Mouse (Mus musculus) brown adipose tissue, adult 24 weeks (tissue): Measurements from ENCODE around the gene Ddr1. TPM values are rescaled to one million over a fixed set of nuclear protein-coding genes. Genes with fewer than 3 reads are reported as not detected.

Source experiments
- H3K27ac ChIP-seq: fragments of 200-500 bp; replicated peaks from 2 replicates; pipeline ENCODE4 v1.5.1; 2012; ENCODE audit warnings: low read depth, mild to moderate bottlenecking, low read length
- H3K4me1 ChIP-seq: fragments of 200-500 bp; 2 replicates; pipeline ENCODE4 v1.6.1; 2012; ENCODE audit warnings: low read length, mixed read lengths; ENCODE audit not compliant: control insufficient read depth, insufficient read depth, insufficient read length
- H3K4me3 ChIP-seq: fragments of 200-500 bp; 2 replicates; pipeline ENCODE4 v1.5.1; 2012; ENCODE audit warnings: low read depth, mild to moderate bottlenecking, low read length, moderate library complexity; ENCODE audit not compliant: insufficient read depth
- polyA plus RNA-seq: library from polyadenylated mRNA; stranded (reverse); fragments of >200 nt; gene quantifications from 2 replicates; pipeline ENCODE4 v1.2.4, GENCODE M21; 2012; ENCODE audit not compliant: missing spikeins, insufficient read depth, insufficient read length

Ddr1 gene
- polyA plus RNA-seq: 4.2 and 4.5 TPM in 2 replicates

- H3K4me3 ChIP-seq: no peak within 1 kb of the TSS
- H3K27ac ChIP-seq: no peak within 1 kb of the TSS
- H3K4me1 ChIP-seq: peaks cover 2% of the 10 kb centered on the region; the same call in 1 of the 2 replicates
Measured at GRCm38 (mm10) chr17:35704621-35705464, at the start of gene Ddr1. TSS of gene Ddr1 (minus strand) at chr17:35704621.

- peaks cover 3% of the 10 kb centered on the region; the same call in 1 of the 2 replicates for H3K4me1 ChIP-seq
- H3K27ac ChIP-seq: no peak overlapping the region
- H3K4me3 ChIP-seq: no peak overlapping the region
Measured at GRCm38 (mm10) chr17:35753668-35754067, 49.2 kb upstream of the Ddr1 start.

GRCm38 (mm10) chr17:35752221-35752811, 47.9 kb upstream of the Ddr1 start:
- Histone ChIP-seq H3K27ac (no peak overlapping the region), H3K4me3 (no peak overlapping the region), H3K4me1 (peaks cover 3% of the 10 kb centered on the region; the same call in 1 of the 2 replicates)

- Histone ChIP-seq H3K4me3 (no peak overlapping the region), H3K27ac (no peak overlapping the region), H3K4me1 (peaks cover 3% of the 10 kb centered on the region; the same call in 1 of the 2 replicates)
Measured at GRCm38 (mm10) chr17:35749685-35750084, 45.3 kb upstream of the Ddr1 start.

- no peaks in the 10 kb centered on the region for H3K4me1 ChIP-seq
- no peak overlapping the region for H3K27ac ChIP-seq
Measured at GRCm38 (mm10) chr17:35744361-35744760, 39.9 kb upstream of the Ddr1 start.

GRCm38 (mm10) chr17:35742948-35743347, 38.5 kb upstream of the Ddr1 start:
- Histone ChIP-seq H3K27ac (no peak overlapping the region), H3K4me3 (no peak overlapping the region), H3K4me1 (no peaks in the 10 kb centered on the region)

More at GRCm38 (mm10) chr17:35744361-35744760, 39.9 kb upstream of the Ddr1 start:
- no peak overlapping the region for H3K4me3 ChIP-seq

- no peak overlapping the region for H3K27ac ChIP-seq
- no peaks in the 10 kb centered on the region for H3K4me1 ChIP-seq
- no peak overlapping the region for H3K4me3 ChIP-seq
Measured at GRCm38 (mm10) chr17:35741589-35742226, 37.3 kb upstream of the Ddr1 start.

GRCm38 (mm10) chr17:35740276-35740880, 36.0 kb upstream of the Ddr1 start:
- H3K4me1 ChIP-seq: no peaks in the 10 kb centered on the region
- no peak overlapping the region for H3K27ac ChIP-seq
- no peak overlapping the region for H3K4me3 ChIP-seq

GRCm38 (mm10) chr17:35739675-35740074, 35.3 kb upstream of the Ddr1 start:
- H3K4me3 ChIP-seq: no peak overlapping the region
- no peaks in the 10 kb centered on the region for H3K4me1 ChIP-seq
- H3K27ac ChIP-seq: no peak overlapping the region

GRCm38 (mm10) chr17:35737743-35738142, 33.3 kb upstream of the Ddr1 start:
- H3K4me3 ChIP-seq: no peak overlapping the region
- H3K4me1 ChIP-seq: no peaks in the 10 kb centered on the region
- no peak overlapping the region for H3K27ac ChIP-seq

- Histone ChIP-seq H3K27ac (no peak overlapping the region), H3K4me1 (no peaks in the 10 kb centered on the region), H3K4me3 (no peak overlapping the region)
Measured at GRCm38 (mm10) chr17:35736280-35736960, 32.0 kb upstream of the Ddr1 start.

GRCm38 (mm10) chr17:35734478-35734877, 30.1 kb upstream of the Ddr1 start:
- Histone ChIP-seq H3K27ac (no peak overlapping the region), H3K4me3 (no peak overlapping the region), H3K4me1 (no peaks in the 10 kb centered on the region)

- no peaks in the 10 kb centered on the region for H3K4me1 ChIP-seq
- H3K27ac ChIP-seq: no peak overlapping the region
- H3K4me3 ChIP-seq: no peak overlapping the region
Measured at GRCm38 (mm10) chr17:35733398-35733797, 29.0 kb upstream of the Ddr1 start.

GRCm38 (mm10) chr17:35731431-35732145, 27.2 kb upstream of the Ddr1 start:
- H3K4me3 ChIP-seq: no peak overlapping the region
- H3K27ac ChIP-seq: no peak overlapping the region
- H3K4me1 ChIP-seq: no peaks in the 10 kb centered on the region
